Mouse (Mus musculus) olfactory bulb, adult 2 months (tissue): ENCODE results near the gene Wfdc10. TPM values are rescaled to one million over a fixed set of nuclear protein-coding genes. Genes with fewer than 3 reads are reported as not detected.
"Not testable (repeated sequence)": the region's sequence is repeated elsewhere in the genome, so short reads cannot be mapped to it uniquely, and the experiment has no call there.

ENCODE experiments used
- H3K27ac ChIP-seq: fragments of 200-500 bp; 2 replicates; pipeline ENCODE4 v1.5.1; 2012; ENCODE audit warnings: low read depth, low read length; ENCODE audit not compliant: insufficient read depth
- H3K4me1 ChIP-seq: fragments of 200-500 bp; 2 replicates; pipeline ENCODE4 v1.6.1; 2012; ENCODE audit warnings: low read length; ENCODE audit not compliant: control insufficient read depth, insufficient read depth
- H3K4me3 ChIP-seq: fragments of 200-500 bp; 2 replicates; pipeline ENCODE4 v1.5.1; 2012; ENCODE audit warnings: mild to moderate bottlenecking, low read depth, low read length, moderate library complexity; ENCODE audit not compliant: insufficient read depth
- CTCF ChIP-seq: fragments of 200-500 bp; IDR thresholded peaks from 2 replicates; pipeline ENCODE4 v1.5.1; 2012; ENCODE audit warnings: low read depth, mild to moderate bottlenecking, low read length, moderate library complexity; ENCODE audit not compliant: insufficient read depth
- POLR2A ChIP-seq: fragments of 200-500 bp; IDR thresholded peaks from 2 replicates; pipeline ENCODE4 v1.6.1; 2012; ENCODE audit warnings: mild to moderate bottlenecking, low read depth, low read length, moderate library complexity; ENCODE audit not compliant: insufficient read depth
- WGBS: fragments of 180-500 bp; shearing (Covaris S2); methylation state at CpG from one replicate; pipeline ENCODE4 v1.1.7; 2018; 5-methylcytosine and 5-hydroxymethylcytosine counted together
- polyA plus RNA-seq: library from polyadenylated mRNA; stranded (reverse); fragments of >200 nt; gene quantifications from 2 replicates; pipeline ENCODE4 v1.2.4, GENCODE M21; 2012; ENCODE audit warnings: low replicate concordance; ENCODE audit not compliant: missing spikeins, insufficient read depth, insufficient read length

The Wfdc10 gene
- not detected in 2 replicates for polyA plus RNA-seq

- TF ChIP-seq POLR2A (no peak), CTCF (peak; percentile 38; the same call in 1 of the 2 replicates)
- 14% methylated on average over 11 of the region's 11 CpGs for WGBS
- no peaks in the 10 kb centered on the region for H3K4me1 ChIP-seq
- H3K27ac ChIP-seq = no peak within 1 kb of the TSS
- H3K4me3 ChIP-seq = no peak within 1 kb of the TSS
These were observed at the start of gene Wfdc10 for GRCm38 (mm10) chr2:164655858-164656257. Gene Wfdc10 (plus strand): TSS chr2:164656046.

- TF ChIP-seq POLR2A = no peak
- TF ChIP-seq CTCF = no peak
- H3K4me3 ChIP-seq = no peak overlapping the region
- H3K27ac ChIP-seq = no peak overlapping the region
- H3K4me1 ChIP-seq = no peaks in the 10 kb centered on the region
- WGBS = 83% methylated on average over 6 of the region's 6 CpGs
These were observed 47.1 kb upstream of the Wfdc10 start for GRCm38 (mm10) chr2:164608781-164609180.

- H3K4me3 ChIP-seq, H3K4me1 ChIP-seq, H3K27ac ChIP-seq: not testable (repeated sequence)
- WGBS = 57% methylated on average over 8 of the region's 8 CpGs
These were observed 42.4 kb upstream of the Wfdc10 start, which contains the start of the genes Wfdc6b and Wfdc8 for GRCm38 (mm10) chr2:164613471-164613870. Gene Wfdc6b (plus strand): TSS chr2:164613522. Gene Wfdc8 (minus strand): TSS chr2:164613626.

GRCm38 (mm10) chr2:164615386-164615785, 40.5 kb upstream of the Wfdc10 start:
- 95% methylated on average over 3 of the region's 3 CpGs for WGBS
- no peak overlapping the region for H3K4me3 ChIP-seq
- no peak overlapping the region for H3K27ac ChIP-seq
- no peaks in the 10 kb centered on the region for H3K4me1 ChIP-seq
- TF ChIP-seq CTCF (no peak), POLR2A (no peak)

GRCm38 (mm10) chr2:164619050-164619449, 36.8 kb upstream of the Wfdc10 start:
- WGBS = 85% methylated on average over 5 of the region's 5 CpGs
- TF ChIP-seq CTCF (no peak), POLR2A (no peak)
- H3K4me1 ChIP-seq = no peaks in the 10 kb centered on the region
- H3K27ac ChIP-seq = no peak overlapping the region
- H3K4me3 ChIP-seq = no peak overlapping the region

GRCm38 (mm10) chr2:164621775-164622174, 34.1 kb upstream of the Wfdc10 start:
- no peaks in the 10 kb centered on the region for H3K4me1 ChIP-seq
- TF ChIP-seq CTCF = no peak
- no peak for TF ChIP-seq POLR2A
- H3K4me3 ChIP-seq = no peak overlapping the region
- 93% methylated on average over 4 of the region's 4 CpGs for WGBS
- H3K27ac ChIP-seq = no peak overlapping the region

GRCm38 (mm10) chr2:164635266-164635665, 20.6 kb upstream of the Wfdc10 start:
- H3K27ac ChIP-seq = no peak overlapping the region
- WGBS = 79% methylated on average over 9 of the region's 9 CpGs
- TF ChIP-seq POLR2A = no peak
- no peak for TF ChIP-seq CTCF
- no peak overlapping the region for H3K4me3 ChIP-seq
- no peaks in the 10 kb centered on the region for H3K4me1 ChIP-seq

GRCm38 (mm10) chr2:164638696-164639095, 17.1 kb upstream of the Wfdc10 start, which contains the start of gene Wfdc16:
Gene Wfdc16 (minus strand): TSS chr2:164638796.
- Histone ChIP-seq H3K4me1 (no peaks in the 10 kb centered on the region), H3K4me3 (no peak within 1 kb of the TSS), H3K27ac (no peak within 1 kb of the TSS)
- TF ChIP-seq CTCF (no peak), POLR2A (no peak)
- 88% methylated on average over 3 of the region's 3 CpGs for WGBS

- TF ChIP-seq CTCF (no peak), POLR2A (no peak)
- Histone ChIP-seq H3K4me1 (no peaks in the 10 kb centered on the region), H3K4me3 (no peak overlapping the region), H3K27ac (no peak overlapping the region)
- 61% methylated on average over 7 of the region's 7 CpGs for WGBS
These were observed 14.7 kb upstream of the Wfdc10 start for GRCm38 (mm10) chr2:164641129-164641528.
